Mouse (Mus musculus): ENCODE results near the gene Gm28048. TPM values are rescaled to one million over a fixed set of nuclear protein-coding genes. Genes with fewer than 3 reads are reported as not detected.

Gene Gm28048
- polyA plus RNA-seq, 1 experiment from 2014 or later = 7.5 TPM

DNA sequence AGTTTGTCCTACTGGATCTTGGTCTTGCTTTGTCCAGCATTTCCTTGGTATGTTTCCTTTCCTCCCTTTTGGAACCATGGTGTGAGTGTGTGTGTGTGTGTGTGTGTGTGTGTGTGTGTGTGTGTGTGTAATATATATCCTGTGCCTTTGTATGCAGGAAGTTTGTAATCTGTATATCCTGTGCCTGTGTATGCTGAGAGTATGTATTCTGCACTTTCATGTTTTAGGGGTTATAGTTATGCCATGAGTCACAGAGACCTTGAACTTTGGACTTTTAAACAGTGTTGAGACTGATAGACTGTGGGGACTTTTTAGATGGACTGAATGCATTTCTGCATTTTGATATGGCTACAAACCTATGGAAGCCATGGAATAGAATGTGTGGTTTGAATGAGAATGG lies 99.0 kb downstream of the Gm28048 start:
- H3K27me3 ChIP-seq = no peaks in the 10 kb centered on the region
- no peak overlapping the region for H3K27ac ChIP-seq
- H3K9me3 ChIP-seq = no peaks in the 10 kb centered on the region
- H3K4me1 ChIP-seq = no peaks in the 10 kb centered on the region
- no peak overlapping the region for H3K4me3 ChIP-seq
- no peak overlapping the region for H3K4me2 ChIP-seq (replicated peaks)
- no peak for ATAC-seq (ENCODE audit: insufficient number of reproducible peaks, insufficient read depth, low FRiP score, low TSS enrichment)
- no peaks in the 10 kb centered on the region for H3K36me3 ChIP-seq
- H3K9ac ChIP-seq = no peak overlapping the region

DNA sequence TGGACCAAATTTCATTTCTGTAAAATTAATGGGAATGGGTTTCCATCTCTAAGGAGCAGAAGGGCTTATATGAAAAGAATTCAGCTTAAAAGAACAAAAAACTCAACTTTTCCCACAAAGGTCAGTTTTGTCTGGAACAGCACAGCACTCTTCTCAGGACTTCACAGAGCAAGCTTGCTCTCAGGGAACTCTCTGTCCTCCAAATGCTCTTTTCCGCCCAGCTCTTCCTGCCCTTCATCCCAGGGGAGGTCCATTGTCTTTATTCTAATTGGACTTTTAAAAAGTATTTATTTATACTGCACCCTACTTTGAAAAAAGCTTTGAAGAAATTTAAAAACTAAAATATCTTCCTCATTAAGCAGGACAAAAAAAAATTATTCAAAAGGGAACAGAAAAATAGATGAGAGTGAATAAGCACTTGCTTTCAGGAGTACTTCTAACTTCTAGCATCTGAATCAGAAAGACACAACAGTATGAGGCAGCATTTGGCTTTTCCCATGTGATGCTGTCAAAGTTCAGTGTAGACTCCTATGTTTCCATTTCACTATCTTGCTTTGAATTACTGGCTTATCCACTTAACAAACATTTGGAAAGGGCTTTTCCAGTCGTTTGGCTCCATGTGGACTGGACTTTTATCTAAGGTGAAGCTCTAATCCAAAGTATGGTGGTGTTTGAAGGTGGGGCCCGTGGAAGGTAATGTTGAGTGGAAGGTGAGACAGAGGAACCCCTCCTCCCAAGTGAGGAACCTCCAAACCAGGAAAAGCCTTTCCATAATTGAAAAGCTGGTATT lies 101.3 kb downstream of the Gm28048 start:
- WGBS = 64% methylated on average over 3 of the region's 3 CpGs
- Histone ChIP-seq H3K27me3 (no peaks in the 10 kb centered on the region), H3K4me3 (no peak overlapping the region), H3K4me1 (no peaks in the 10 kb centered on the region), H3K36me3 (no peaks in the 10 kb centered on the region), H3K9ac (no peak overlapping the region), H3K9me3 (no peaks in the 10 kb centered on the region), H3K27ac (no peak overlapping the region), H3K4me2 (replicated peaks) (no peak overlapping the region)
- ATAC-seq (ENCODE audit: insufficient number of reproducible peaks, insufficient read depth, low FRiP score, low TSS enrichment) = no peak

DNA sequence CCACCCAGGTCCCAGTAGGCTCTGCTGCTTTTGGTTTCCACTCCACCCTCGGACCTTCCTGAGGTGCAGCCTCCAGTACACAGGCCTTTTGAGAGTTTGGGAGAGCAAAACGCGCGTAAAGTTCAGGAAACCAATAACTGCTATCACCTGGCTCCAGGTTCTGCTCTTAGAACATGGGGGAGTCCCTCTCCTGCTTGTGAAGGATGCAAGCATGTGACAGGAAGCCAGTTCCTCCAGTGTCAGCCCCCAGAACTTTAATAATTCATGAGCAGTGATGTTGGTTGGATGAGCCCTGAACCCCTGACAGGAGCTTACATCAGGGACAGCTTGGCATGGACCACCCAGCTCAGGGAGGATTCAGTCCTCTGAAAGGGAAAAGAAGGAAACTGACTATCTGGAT lies 102.2 kb downstream of the Gm28048 start:
- 78% methylated on average over 4 of the region's 4 CpGs for whole genome bisulfite sequencing
- no peak overlapping the region for H3K27ac ChIP-seq
- H3K4me3 ChIP-seq = no peak overlapping the region
- H3K27me3 ChIP-seq = no peaks in the 10 kb centered on the region
- H3K36me3 ChIP-seq = no peaks in the 10 kb centered on the region
- no peak for ATAC-seq (ENCODE audit: insufficient number of reproducible peaks, insufficient read depth, low FRiP score, low TSS enrichment)
- no peak overlapping the region for H3K4me2 ChIP-seq (replicated peaks)
- H3K9me3 ChIP-seq = no peaks in the 10 kb centered on the region
- H3K4me1 ChIP-seq = no peaks in the 10 kb centered on the region; the same call in 1 of the 2 replicates
- H3K9ac ChIP-seq = no peak overlapping the region

DNA sequence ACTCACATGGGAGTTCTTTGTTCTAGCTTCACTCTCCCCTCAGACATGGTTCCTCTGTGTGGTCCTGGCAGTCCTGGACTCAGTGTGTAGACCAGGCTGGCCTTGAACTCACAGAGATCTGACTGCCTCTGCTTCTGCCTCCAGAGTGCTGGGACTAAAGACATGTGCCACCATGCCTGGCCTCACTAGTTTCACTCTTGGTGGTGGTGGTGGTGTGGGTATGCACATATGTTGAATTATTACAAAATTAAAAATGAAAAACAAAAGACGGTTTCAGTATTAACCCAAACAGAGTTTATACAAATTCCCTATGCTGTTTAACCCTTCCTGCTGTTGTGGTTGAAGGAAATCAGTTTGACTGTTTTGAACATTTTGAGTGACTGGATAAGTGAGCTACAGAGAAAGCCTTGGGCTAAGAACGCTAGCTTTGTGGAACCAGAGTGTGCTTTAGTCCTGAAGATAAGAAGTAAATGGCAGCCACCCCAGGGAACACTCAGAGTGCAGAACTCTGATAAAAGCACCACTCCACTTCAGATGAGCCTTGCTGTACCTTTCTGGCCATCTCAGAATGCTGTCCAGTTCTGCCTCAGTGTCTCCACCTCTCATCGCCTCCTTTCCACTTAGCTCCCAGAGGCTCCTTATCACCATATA lies 105.1 kb downstream of the Gm28048 start:
- H3K36me3 ChIP-seq = no peaks in the 10 kb centered on the region
- no peaks in the 10 kb centered on the region; the same call in 1 of the 2 replicates for H3K4me1 ChIP-seq
- H3K9me3 ChIP-seq = no peaks in the 10 kb centered on the region
- no peak overlapping the region for H3K4me2 ChIP-seq (replicated peaks)
- H3K27me3 ChIP-seq = no peaks in the 10 kb centered on the region
- 86% methylated on average over 3 of the region's 3 CpGs for WGBS
- H3K9ac ChIP-seq = no peak overlapping the region
- no peak overlapping the region for H3K4me3 ChIP-seq
- no peak overlapping the region for H3K27ac ChIP-seq
- ATAC-seq (ENCODE audit: insufficient number of reproducible peaks, insufficient read depth, low FRiP score, low TSS enrichment) = no peak

DNA sequence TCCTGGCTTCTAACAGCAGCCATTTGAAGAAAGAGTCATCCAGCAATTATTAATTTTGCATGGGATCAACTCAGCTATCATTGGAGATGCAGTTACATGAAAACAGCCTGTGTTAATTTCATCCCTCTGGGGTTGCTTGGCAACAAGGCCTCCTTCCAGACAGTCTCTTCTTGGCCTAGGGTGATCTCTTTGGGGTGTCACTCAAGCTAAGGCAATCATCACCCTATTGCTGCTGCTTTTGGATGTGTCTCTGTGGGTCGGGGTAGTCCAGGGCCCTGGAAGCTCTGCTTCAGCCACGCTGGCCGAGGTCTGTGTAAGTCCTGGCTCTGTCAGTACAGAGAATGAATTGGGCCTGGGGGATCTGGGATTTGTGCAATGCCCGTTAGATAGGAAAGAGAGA lies 106.6 kb downstream of the Gm28048 start:
- 0 out of 2 replicates have a peak overlapping the region, but pooled peaks have one; percentile 6 for H3K27ac ChIP-seq
- no peak overlapping the region for H3K4me3 ChIP-seq
- 59% methylated on average over 4 of the region's 4 CpGs for WGBS
- no peak overlapping the region for H3K4me2 ChIP-seq (replicated peaks)
- no peaks in the 10 kb centered on the region for H3K27me3 ChIP-seq
- no peak for ATAC-seq (ENCODE audit: insufficient number of reproducible peaks, insufficient read depth, low FRiP score, low TSS enrichment)
- H3K9me3 ChIP-seq = no peaks in the 10 kb centered on the region
- no peaks in the 10 kb centered on the region for H3K36me3 ChIP-seq
- H3K9ac ChIP-seq = no peak overlapping the region
- H3K4me1 ChIP-seq = no peaks in the 10 kb centered on the region; the same call in 1 of the 2 replicates

DNA sequence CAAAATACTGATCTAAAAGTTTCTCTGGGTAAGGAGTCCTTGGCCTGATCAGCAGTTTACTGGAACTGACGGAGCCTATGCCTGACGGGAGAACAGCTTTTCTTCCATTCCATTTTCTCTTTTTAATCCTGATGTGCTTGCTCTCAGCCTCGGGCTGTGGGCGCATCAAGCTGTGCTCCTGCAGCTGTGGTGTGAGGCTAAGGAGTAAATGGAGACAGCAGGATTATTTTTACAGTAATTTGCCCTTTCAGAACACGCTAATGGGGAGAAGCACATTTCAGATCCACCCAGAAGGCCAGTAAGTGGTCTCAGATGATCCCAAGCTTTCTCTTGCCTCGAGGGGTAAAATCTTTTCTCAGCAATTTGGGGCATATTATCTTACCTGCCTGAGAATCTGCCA lies 107.1 kb downstream of the Gm28048 start:
- no peak for ATAC-seq (ENCODE audit: insufficient number of reproducible peaks, insufficient read depth, low FRiP score, low TSS enrichment)
- no peaks in the 10 kb centered on the region for H3K27me3 ChIP-seq

DNA sequence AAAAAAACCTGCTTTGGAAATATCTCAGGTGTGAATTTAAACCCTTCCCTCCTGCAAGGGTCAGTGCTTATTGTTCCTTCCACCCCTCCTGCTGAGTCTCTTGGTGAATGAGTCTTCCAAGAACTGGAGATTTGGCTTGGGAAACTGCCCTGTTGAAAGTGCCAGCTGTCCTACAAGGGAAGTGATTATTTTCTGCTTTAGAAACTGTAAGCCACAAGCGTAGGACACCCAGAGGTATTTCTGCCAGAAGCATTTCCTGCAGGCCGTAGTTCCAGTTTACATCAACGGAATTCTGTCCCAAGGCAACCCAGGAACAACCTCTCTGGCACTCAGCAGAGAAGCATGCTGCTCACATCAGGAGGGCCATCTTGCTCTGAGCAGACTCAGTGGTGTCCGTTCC lies 108.5 kb downstream of the Gm28048 start:
- no peak overlapping the region for H3K27ac ChIP-seq
- WGBS = 56% methylated on average over 4 of the region's 4 CpGs

More for the DNA sequence above, 107.1 kb downstream of the Gm28048 start:
- no peaks in the 10 kb centered on the region for H3K9me3 ChIP-seq
- WGBS = 44% methylated on average over 6 of the region's 6 CpGs
- H3K4me1 ChIP-seq = no peaks in the 10 kb centered on the region; the same call in 1 of the 2 replicates
- H3K36me3 ChIP-seq = no peaks in the 10 kb centered on the region
- H3K27ac ChIP-seq = 0 out of 2 replicates have a peak overlapping the region, but pooled peaks have one; percentile 6
- no peak overlapping the region for H3K4me2 ChIP-seq (replicated peaks)
- H3K9ac ChIP-seq = no peak overlapping the region
- H3K4me3 ChIP-seq = no peak overlapping the region

DNA sequence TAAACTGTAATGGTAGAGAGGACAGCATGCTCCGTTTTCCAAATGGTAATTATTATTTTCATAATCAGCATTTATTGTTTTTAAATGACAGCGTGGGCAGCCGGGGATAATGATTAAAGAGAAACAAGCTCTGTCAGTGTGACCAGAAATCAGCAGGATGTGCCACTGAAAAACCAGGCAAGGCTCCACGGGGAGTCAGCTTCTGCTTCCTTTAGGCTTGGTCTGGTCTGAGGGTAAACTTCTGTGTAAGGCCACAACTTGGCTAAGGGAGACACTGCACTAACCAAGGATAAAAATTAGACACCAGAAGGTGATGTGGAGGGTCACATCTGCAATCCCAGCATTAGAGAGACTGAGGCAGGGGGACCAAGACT lies 109.6 kb downstream of the Gm28048 start:
- no peak overlapping the region for H3K9ac ChIP-seq
- no peak for ATAC-seq (ENCODE audit: insufficient number of reproducible peaks, insufficient read depth, low FRiP score, low TSS enrichment)
- WGBS = 59% methylated on average over 4 of the region's 4 CpGs
- no peak overlapping the region for H3K27ac ChIP-seq
- no peak overlapping the region for H3K4me2 ChIP-seq (replicated peaks)
- H3K9me3 ChIP-seq = no peaks in the 10 kb centered on the region
- H3K27me3 ChIP-seq = no peaks in the 10 kb centered on the region
- no peak overlapping the region for H3K4me3 ChIP-seq
- no peaks in the 10 kb centered on the region; the same call in 1 of the 2 replicates for H3K4me1 ChIP-seq
- no peaks in the 10 kb centered on the region for H3K36me3 ChIP-seq

More for the DNA sequence above, 108.5 kb downstream of the Gm28048 start:
- Histone ChIP-seq H3K36me3 (no peaks in the 10 kb centered on the region), H3K9me3 (no peaks in the 10 kb centered on the region), H3K27me3 (no peaks in the 10 kb centered on the region), H3K4me1 (no peaks in the 10 kb centered on the region; the same call in 1 of the 2 replicates), H3K4me3 (no peak overlapping the region), H3K4me2 (replicated peaks) (no peak overlapping the region), H3K9ac (no peak overlapping the region)
- ATAC-seq (ENCODE audit: insufficient number of reproducible peaks, insufficient read depth, low FRiP score, low TSS enrichment) = no peak

DNA sequence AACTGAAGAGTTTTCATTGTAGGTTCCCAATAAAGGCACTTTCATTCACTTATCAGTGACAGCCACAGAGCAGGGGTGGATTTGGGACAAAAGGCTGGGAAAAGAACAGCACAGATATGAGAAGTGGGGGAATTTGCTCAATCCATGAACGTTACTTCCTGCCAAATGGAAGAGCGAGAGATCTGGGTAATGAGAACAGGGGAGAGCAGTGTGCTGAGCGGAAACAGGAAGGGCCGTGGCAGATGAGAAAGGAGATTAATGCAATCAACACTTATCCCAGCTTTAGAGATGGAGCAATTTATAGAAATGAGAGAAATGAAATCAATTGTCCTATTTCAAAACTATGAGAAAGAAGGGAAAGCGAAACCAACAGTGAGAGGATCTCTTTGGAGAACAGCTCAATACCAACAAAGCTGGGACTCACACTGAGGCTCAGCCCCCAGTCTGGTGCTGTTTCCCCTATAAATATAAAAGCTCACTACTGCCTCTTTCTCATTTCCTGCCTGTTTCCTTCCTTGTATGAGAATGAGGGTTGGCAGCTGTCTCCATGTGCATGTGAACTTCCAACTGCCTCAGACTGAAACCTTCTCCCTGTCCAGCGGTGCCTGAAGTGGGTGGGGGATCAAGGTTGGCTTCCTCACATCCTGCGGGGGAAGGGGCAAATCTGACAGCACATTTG lies 110.1 kb downstream of the Gm28048 start:
- H3K9ac ChIP-seq = no peak overlapping the region
- H3K4me2 ChIP-seq (replicated peaks) = no peak overlapping the region
- H3K4me3 ChIP-seq = no peak overlapping the region
- no peaks in the 10 kb centered on the region for H3K27me3 ChIP-seq
- 59% methylated on average over 7 of the region's 7 CpGs for whole genome bisulfite sequencing
- no peaks in the 10 kb centered on the region for H3K36me3 ChIP-seq
- no peaks in the 10 kb centered on the region for H3K9me3 ChIP-seq
- H3K27ac ChIP-seq = no peak overlapping the region
- H3K4me1 ChIP-seq = no peaks in the 10 kb centered on the region; the same call in 1 of the 2 replicates
- no peak for ATAC-seq (ENCODE audit: insufficient number of reproducible peaks, insufficient read depth, low FRiP score, low TSS enrichment)

DNA sequence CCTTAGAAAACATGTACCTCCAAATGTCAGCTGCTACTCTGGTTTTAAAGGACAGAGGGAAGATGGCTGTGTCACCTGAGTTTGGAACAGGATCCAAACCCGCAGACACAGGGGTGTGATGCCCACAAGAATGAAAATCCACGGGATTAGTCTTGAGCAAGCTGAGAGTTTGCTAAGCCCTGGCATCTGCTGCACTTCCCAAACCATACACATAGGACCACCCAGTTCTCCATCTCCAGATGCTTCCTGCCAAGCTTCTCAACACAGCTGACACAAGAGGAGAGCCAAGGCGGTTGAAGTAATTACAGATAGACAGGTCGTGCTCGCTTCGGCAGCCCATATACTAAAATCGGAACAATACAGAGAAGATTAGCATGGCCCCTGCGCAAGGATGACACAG lies 113.3 kb downstream of the Gm28048 start:
- ATAC-seq (ENCODE audit: insufficient number of reproducible peaks, insufficient read depth, low FRiP score, low TSS enrichment) = no peak
- peaks cover 10% of the 10 kb centered on the region for H3K27me3 ChIP-seq
- H3K4me3 ChIP-seq = no peak overlapping the region
- WGBS = 86% methylated on average over 8 of the region's 8 CpGs
- H3K27ac ChIP-seq = no peak overlapping the region
- H3K4me1 ChIP-seq = no peaks in the 10 kb centered on the region
- H3K9me3 ChIP-seq = no peaks in the 10 kb centered on the region
- H3K9ac ChIP-seq = no peak overlapping the region
- H3K4me2 ChIP-seq (replicated peaks) = no peak overlapping the region
- H3K36me3 ChIP-seq = no peaks in the 10 kb centered on the region

DNA sequence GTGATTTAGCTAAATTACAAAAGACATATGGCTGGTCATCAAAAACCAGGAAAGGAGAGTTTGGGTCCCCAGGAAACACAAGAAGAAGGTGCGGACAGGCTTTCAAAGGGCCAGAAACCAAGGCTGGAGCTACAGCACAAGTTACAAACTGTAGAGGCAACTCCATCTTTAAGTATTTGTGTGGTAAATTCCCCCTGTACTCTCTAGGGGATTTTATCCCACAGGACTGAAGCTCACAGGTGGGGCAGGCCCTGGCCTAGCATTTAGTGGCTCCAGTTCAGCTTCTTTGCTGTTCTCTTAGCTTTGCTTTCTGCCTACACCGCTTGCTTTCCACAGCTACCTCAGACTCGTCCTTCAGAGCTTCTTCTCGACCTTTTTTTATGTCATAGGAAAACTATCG lies 114.2 kb downstream of the Gm28048 start:
- Histone ChIP-seq H3K4me3 (no peak overlapping the region), H3K4me2 (replicated peaks) (no peak overlapping the region), H3K4me1 (no peaks in the 10 kb centered on the region), H3K27ac (no peak overlapping the region), H3K9ac (no peak overlapping the region), H3K36me3 (no peaks in the 10 kb centered on the region), H3K27me3 (peaks cover 12% of the 10 kb centered on the region), H3K9me3 (no peaks in the 10 kb centered on the region)
- ATAC-seq (ENCODE audit: insufficient number of reproducible peaks, insufficient read depth, low FRiP score, low TSS enrichment) = no peak
- WGBS = 86% methylated on average over 5 of the region's 5 CpGs

All from embryonic facial prominence, embryonic 12.5 days (tissue).